Mouse (Mus musculus) megakaryocyte, adult 5-6 weeks (primary cell): ENCODE measurements around the gene Sun2. TPM values are rescaled to one million over a fixed set of nuclear protein-coding genes. Genes with fewer than 3 reads are reported as not detected.

ENCODE experiments used
- ATAC-seq: 2 replicates; pipeline ENCODE4 v1.8.0; 2016; ENCODE audit warnings: mild to moderate bottlenecking, inconsistent platforms; ENCODE audit not compliant: poor library complexity, severe bottlenecking
- total RNA-seq, 2 experiments: library from RNA; stranded (forward) in 1 of 2; stranded (reverse) in 1 of 2; fragments of 153-499, 151-499 nt in 1 of 2; fragments of 221-1000, 200-1000 nt in 1 of 2; gene quantifications; 2 replicates each; pipeline versions ENCODE4 v1.2.3 to v1.2.4; 2015 to 2017

Sun2 gene
- total RNA-seq, 2 experiments from 2014 or later = 53.6 to 129 TPM

DNA sequence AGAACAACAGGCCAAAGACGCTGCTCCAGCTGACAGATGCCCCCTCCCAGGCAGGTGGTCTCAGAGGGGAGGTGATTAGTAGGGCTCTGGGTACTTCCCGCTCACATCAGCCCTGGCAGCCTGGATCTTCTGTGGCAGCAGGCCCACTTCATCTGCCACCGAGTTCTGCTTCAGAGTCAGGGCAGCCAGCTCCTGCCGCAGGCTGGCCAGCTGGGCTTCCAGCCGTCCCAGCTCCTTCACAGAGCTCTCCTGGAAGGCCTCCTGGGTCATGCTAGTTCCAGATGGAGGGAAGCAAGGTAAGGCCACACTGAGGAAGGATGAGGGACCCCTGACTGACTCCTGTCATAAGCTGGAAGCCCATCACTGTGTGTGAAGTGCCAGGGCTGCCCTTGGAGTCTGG, 14.0 kb downstream of the Sun2 start:
- no peak for ATAC-seq

DNA sequence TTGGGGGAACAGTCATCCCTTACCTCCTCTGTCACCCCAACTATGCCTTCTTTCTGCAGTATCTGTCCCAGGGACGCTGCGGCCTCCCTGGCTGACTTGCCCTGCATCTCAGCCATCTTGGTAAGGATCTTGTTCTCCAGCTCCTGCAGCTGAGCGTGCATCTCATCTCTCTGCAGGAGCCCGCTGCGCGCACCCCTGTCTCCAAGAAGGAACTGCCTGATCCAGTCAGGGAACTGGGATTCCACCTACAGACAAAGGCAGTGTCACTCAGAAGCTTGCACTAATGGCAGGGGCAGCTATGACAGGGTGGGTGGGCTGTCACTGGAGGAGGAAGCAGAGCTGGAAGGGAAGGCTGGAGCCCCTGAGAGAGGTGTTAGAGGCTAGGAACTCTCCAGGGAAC, 14.5 kb downstream of the Sun2 start:
- no peak for ATAC-seq

DNA sequence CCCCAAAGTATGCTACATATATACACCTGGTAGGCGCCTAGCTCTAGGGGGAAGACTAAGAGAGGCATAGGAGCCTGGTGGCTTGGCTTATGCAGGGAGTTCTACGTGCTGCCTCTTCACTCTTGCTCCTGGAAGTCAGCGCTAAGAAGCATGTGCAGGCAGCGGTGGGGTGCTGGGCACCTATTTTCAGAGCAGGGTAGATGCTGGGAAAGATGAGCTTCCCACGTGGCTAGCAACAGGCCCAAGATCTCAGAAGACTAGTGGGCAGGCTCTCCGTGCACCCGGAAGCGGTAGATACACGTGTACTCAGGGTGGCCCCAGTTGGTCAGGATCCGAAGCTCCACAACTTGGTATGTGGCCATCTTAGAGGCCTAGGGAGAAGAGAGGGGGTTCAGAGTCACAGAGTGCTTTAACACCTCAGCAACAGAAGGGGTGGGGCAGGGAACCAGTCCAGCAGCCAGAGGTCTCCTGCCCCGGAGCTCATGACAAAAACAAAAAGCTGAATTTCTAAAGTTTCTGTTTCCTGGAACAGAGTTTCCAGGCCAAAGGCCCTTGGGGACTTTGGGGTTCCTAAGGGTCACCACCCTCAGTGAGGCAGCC, 17.0 kb downstream of the Sun2 start:
- ATAC-seq = no peak

DNA sequence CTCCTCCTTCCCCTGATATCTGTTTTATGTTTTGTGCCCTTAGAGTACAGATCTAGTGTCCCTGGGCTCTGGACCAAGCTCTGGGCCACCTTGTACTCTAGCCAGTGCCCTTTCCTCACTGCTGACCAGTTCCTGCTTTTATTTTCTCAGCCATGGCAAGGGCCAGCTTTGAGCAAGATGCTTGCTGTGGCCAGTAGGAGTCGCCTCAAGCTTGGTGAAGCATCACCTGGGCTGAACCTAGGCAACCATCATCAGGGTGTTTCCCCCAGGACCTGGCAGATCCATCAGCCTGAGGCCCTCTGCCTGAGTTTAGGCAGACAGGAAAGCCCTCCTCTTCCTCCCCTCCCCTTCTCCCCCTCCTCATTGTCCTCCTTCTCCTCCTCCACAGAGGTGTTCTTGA, 18.9 kb downstream of the Sun2 start:
- ATAC-seq = peak; percentile 95

DNA sequence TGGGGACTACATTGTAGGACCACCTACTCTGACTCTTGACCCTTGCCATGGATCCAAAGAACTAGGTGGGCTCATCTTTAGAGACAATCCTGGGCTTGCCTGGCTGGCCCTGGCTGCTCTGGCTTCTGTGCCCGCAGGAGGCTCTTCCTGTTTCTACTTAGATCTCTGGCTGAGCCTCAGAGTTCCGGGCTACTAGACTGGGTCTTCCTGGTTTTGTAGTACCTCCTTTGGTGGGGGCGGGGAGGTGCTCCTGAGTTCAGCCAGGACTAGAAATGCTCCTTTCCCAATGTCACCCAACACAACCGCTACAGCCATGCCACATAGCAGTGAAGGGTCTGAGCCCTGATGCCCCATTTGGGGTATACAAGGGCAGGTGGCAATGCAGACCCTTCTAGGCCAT, 21.5 kb downstream of the Sun2 start:
- peak; percentile 37; the same call in 1 of the 2 replicates for ATAC-seq

DNA sequence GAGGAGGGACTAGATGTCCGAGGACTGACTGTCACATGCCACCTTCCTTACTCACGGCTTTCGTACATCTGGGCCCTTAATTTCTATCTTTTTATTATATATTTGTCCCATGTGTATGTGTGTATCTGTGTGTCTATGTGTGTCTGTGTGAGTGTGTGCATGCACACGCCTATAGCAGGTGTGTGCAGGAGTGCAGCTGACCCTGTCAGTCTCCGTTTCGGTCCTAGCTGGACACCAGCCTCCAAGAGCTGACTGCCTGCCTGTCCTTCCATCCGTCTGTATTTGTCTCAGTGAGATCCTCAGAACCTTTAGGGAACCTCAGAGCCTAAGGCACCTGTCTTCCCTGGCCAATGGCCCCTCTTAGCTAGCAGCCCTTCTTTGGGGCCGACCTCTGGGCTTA, 22.1 kb downstream of the Sun2 start:
- ATAC-seq = no peak

DNA sequence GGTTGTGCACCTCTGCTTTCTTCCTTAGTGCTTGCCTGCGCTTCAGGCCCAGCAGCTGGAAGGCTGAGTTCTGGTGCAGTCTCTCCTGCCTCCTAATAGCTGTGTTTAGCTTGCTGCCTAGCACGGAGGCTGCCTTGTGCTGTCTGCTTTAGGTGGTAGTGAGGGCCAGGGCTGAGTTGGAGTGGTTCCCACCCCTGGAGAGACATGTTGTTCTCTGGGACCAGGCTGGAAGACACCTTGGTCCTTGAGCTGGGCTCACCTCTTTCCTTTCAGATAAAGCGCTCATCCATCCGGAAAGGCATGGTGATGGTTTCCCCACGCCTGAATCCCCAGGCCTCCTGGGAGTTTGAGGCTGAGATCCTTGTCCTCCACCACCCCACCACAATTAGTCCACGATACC, 25.6 kb downstream of the Sun2 start:
- ATAC-seq = no peak

DNA sequence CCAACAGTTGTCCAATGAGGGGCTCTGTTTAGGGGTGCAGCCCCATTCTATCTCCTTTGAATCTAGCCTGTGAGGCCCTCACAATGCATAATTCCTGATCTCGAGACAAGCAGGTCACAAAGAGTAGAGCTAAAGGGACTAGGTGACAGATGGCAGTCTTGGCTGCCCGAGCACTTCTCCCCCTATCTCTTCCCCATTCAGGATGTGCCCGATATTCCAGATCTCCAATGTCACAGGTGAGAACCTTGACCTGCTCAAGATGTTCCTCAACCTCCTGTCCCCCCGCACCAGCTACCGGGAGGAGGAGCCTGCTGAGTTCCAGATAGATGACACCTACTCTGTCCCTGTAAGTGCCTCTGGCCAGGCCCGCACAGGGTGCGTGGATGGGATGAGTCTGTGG, 26.7 kb downstream of the Sun2 start:
- ATAC-seq = no peak

DNA sequence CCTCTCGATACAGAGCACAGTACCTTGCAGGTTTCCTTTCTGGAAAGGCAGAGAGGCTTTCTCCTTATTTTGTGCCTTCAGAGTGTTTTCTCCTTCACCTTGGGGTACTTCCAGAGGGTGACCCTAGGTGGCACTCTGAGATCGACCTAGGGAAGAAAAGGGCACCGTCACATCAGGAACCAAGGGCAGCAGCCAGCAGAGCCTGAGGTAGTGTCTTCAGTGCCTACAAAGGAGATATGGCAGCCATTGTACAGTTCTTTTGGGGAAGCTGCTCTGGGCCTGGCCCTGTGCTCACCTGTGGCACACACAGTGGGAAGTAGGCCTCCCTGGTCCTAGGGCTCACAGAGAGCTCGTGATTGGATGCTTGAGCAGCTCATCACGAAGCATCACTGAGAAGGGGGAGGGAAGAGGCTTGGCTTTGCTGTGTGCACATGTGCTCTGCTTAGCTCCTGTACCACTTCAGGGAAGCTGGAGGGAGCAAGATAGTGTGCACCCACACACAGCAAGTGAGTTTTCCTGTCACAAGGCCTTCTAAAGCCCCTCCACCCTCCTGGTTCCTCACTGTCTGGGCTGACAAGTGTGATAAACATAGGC, 34.0 kb downstream of the Sun2 start:
- ATAC-seq = peak; percentile 91

DNA sequence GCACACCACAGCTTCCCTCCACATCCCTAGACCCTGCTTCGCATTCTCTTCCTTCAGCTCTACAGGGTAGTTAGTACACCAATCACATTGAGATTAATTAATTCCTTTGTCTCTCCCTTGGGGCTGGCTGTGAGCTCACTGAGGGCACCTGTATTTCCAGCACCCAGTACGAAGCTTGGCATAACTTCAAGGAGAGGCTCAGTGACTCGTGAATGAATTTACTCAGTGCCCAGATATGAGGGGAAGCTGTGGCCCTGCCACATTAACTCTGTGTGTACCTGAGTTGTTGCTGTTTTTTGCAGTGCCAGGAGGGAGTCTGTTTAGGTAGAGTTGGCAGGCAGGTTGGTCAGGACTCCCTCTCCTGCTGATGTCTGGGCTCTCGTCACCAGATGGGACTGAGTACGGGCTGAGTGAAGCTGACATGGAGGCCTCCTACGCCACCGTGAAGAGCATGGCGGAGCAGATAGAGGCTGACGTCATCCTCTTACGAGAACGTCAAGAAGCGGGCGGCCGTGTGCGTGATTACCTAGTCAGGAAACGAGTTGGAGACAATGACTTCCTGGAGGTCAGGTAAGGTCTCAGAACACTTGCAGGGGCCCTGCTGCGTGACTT, 35.6 kb downstream of the Sun2 start:
- no peak for ATAC-seq

DNA sequence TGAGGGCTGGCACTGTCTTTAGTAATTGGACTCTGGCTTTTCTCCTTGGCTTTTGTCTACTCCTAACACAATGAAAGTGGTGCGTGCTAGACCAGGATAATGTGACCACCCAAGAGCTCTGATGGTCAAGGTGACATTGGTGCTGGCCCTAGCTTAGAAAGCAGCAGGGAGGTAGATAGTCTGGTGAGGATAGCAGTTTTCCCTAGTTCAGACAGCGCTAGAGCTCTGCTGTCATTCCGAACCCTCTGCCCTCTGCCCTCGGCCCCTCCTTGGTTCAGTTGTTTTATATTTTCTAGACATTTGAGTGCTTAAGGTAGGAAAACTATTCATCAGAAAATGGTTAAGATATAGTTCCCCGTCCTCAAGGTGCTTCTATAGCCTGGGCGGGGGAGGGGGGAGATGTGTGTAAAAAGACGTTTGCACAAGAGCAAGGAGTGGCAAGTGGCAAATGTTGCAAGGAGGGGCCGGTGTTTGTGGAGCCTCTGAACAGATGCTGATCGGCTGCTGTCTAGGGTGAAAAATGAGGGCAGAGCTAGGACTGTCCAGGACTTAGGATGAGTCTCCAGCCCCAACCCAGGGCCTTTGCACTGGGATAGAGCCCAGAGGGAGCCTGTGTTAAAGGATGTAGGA, 44.7 kb downstream of the Sun2 start:
- peak; percentile 84 for ATAC-seq

DNA sequence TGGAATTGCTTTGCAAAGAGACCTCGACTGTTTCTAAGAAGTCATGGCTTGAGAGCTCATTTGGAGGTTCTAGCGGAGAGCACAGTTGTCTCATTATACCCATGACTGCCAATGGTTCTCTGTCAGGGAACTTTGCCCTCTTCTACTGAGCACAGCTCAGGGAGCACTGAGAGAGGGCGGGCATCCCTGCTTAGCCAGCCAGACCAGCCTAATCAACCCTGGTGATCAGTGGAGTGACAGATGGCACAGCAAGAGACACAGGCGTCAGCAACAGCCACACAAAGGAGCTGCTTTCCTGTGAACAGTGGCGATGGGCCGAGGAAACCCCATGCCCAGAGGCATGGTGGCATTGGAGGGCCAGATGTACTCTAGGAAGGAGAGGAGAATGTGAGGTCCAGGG, 45.3 kb downstream of the Sun2 start:
- ATAC-seq = no peak

DNA sequence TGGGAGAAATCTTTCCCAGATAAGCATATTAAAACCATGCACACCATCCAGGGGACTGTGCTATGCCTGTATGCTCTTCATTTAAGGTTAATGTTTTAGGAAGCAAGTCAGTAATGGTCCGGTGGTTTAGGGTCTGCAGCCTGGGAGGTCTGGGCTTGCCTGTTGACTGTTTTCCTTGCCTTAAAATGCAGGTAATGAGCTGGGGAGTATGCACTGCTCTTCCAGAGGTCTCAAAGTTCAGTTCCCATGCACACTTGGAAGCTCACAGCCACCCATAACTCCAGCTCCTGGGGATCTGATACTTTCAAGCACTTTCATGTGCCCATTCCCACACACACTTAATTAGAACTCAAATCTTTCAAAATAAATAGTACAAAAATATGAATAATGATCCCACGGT, 45.8 kb downstream of the Sun2 start:
- ATAC-seq = no peak

DNA sequence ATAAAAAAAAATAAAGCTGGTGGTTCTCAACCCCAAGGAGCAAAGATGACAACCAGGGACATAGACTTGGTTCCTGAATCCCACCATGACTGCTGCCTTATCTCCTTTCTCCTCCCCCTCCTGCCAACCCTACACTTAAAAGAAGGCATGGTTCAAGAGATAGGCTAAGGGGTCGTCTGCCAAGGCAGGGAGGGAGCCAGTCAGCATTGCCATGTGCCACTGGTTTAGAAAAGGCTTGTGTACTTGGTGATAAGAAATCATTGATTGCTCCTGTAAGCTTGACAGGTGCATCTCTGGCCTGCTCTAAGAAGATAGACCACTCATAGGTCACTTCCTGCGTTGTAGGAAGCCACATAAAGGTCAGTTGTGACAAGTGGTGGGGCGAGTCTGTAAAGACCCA, 46.8 kb downstream of the Sun2 start:
- no peak for ATAC-seq

DNA sequence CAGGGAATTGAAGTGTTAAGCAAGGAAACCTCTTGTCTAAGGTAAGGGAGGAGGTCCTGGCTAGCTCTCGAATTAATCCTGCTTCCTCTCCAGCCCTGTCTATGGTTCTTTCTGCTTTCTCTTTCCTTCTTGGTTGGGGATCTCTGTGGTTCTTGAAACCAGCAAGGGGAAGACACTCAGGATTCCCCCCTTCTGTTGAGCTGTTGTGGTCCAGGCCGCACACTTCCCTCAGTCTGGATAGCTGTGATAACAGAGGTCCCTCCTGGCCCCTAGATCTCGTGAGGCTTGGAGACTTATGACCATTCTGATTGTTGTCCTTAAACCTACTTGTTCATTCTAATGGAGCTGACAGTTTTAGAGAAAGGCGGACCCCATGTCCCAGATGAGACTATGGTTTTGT, 47.8 kb downstream of the Sun2 start:
- ATAC-seq = 0 out of 2 replicates have a peak, but pooled peaks have one; percentile 7

DNA sequence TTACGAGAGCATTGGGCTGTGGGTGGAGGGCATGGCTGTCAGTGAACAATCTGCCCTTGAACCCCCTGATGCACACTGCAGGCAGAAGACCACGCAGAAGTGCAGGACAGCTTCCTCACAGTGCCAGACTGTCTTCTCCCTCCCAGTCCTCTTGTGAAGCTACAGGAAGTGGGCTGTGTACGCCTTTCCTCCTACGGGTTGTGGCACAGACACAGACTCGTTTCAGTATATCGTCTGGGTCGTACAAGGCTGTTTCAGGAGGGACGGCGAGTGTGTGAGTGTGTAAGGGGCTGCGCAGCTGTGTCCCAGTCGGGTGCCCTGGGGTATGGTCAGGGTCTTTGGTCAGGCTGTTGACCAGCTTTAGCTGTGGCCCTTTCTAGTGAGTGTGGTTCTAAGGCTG, 48.6 kb downstream of the Sun2 start:
- peak; percentile 17 for ATAC-seq

DNA sequence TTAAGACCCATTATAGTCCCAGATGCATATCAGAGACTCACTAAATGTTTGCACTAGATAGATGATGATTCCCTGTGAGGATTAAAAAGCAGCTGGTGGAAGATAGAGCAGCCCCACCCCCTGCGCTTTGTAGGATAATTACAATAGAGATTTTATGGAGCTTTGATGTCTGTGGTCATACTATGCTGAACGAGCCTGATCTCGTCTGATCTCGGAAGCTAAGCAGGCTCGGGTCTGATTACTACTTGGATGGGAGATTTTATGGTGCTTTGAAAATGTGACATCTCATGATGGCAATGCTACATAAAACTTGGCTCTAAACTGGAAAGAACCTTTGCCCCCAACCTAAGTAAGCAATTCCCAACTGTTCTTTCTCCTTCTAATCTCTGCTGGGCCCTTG, 50.0 kb downstream of the Sun2 start:
- ATAC-seq = no peak

DNA sequence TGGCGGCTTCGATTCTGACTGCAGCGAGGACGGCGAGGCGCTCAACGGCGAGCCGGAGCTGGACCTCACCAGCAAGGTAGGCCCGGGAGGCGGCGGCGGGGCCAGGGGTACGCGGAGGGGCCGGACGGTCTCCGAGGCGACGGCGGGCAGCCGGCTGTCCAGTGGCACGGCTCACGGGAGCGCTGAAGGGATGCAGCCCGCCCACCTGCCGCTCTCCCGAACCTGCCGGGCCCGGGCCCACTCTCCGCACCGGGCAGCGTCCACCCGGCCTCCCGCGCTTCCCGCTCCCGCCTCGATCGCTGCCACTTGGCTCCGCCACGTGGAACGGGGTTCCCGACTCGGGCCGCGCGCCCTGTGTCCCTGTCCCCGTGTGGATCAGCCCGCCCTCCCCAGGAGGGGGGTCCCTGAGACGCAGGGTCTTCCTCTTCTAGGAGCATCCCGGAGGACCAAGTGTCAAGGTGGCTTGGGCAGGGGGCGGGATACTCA, 51.3 kb downstream of the Sun2 start:
- ATAC-seq = no peak

DNA sequence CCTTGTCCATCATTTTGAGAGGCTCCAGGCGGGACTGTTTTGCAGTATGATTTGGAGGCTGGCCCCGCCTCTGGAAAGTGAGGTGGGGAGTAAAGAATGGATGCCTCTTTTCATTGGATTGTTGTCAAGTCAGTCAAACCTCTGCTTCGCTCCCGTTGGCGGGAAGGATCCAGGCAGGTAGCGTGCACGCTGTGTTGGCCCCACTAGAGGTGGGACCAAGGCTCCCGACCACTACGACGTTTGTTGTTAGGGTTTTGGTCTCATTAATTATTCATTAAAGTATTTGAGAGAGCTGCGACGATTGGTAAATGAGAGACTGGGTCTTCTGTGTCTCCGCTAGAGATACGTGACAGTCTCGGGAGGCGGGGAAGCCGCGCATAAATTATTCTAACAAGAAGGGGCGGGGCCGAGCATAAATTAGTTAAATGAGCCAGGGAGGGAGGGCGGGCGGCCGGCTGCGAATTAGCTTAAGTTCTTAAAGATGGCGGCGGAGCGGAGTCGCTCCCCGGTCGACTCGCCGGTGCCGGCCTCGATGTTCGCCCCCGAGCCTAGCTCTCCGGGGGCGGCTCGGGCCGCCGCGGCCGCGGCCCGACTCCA, 51.8 kb downstream of the Sun2 start, which contains the start of gene Gtpbp1:
Gtpbp1 (plus strand) TSS at position 420 of the 597 bp plus-strand sequence.
- peak; percentile 71 for ATAC-seq

DNA sequence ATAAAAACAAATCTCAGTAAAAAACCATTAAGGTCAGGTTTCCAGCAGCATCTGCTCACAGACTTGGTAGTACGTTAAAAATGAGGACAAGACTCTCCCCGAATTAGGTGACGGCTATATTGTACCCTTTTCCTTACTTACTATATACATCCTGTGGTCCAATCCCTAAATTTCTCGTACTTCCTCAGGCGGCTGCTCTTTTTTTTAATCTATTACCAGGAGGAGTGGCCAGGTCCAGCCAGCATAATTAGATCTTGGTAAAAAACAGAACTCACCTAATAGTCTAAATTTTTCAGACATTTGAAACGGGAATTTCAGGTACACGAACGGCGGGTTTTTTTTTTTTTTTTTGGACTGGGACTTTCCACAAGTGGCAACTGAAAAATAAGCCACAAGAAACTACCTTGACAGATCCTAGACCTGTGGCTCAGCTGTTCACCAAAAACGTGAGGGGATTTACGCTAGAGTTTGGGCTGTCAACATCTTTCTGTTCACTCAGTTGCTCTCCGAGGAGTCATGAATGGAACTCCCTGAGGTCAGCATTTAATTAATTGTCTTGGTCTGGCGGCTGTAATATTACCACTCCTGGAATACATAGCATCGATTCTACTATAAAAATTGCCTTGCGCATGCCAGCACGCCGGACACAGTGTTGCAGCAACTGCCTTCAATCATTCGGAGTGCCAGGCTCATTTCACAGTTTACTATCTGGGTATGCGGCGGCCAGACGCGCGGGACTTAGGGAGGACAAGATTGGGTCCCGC, 52.5 kb downstream of the Sun2 start:
- no peak for ATAC-seq
